Mouse (Mus musculus) CD4-positive naive resting alpha-beta T cell, adult 57 days (primary cell): ENCODE results near the gene Aarsd1. TPM values are rescaled to one million over a fixed set of nuclear protein-coding genes. Genes with fewer than 3 reads are reported as not detected.

Source experiments
- total RNA-seq: library from RNA; stranded (reverse); gene quantifications from one replicate; pipeline ENCODE4 v1.2.4, GENCODE M21; 2023

The Aarsd1 gene
- 21.6 TPM for total RNA-seq

GRCm38 (mm10) chr11:101417101-101417855 is at the start of gene Aarsd1:
Gene Aarsd1 (minus strand): TSS chr11:101417615.

GRCm38 (mm10) chr11:101465869-101466551 is 48.6 kb upstream of the Aarsd1 start, which contains the start of gene Vat1:
Gene Vat1 (minus strand): TSS chr11:101466230.

GRCm38 (mm10) chr11:101464211-101465100 is 47.0 kb upstream of the Aarsd1 start, which contains the start of gene Rnd2:
Gene Rnd2 (plus strand): TSS chr11:101464999.

GRCm38 (mm10) chr11:101448274-101448746 is 30.9 kb upstream of the Aarsd1 start, which contains the start of gene Ifi35:
Gene Ifi35 (plus strand): TSS chr11:101448407.

GRCm38 (mm10) chr11:101442127-101442693 is 24.8 kb upstream of the Aarsd1 start, which contains the start of gene Rpl27:
Gene Rpl27 (plus strand): TSS chr11:101442298.

GRCm38 (mm10) chr11:101424925-101425813 is 7.8 kb upstream of the Aarsd1 start, which contains the start of the genes Rundc1 and Ptges3l:
Gene Rundc1 (plus strand): TSS chr11:101425085.
Gene Ptges3l (minus strand): TSS chr11:101425333.

GRCm38 (mm10) chr11:101424105-101424851 is 6.9 kb upstream of the Aarsd1 start, which contains the start of gene Gm27029:
Gene Gm27029 (minus strand): TSS chr11:101424796.

GRCm38 (mm10) chr11:101367326-101367935 is 50.0 kb downstream of the Aarsd1 start, which contains the start of gene G6pc:
Gene G6pc (plus strand): TSS chr11:101367561.

Other genes with a start within 250 kb of the Aarsd1 start
- 0.38 TPM for gene Cntnap1, start 247.1 kb downstream of the Aarsd1 start, total RNA-seq
- 0.56 TPM for gene Plekhh3, start 246.3 kb downstream of the Aarsd1 start, total RNA-seq
- gene Ccr10, start 242.2 kb downstream of the Aarsd1 start, total RNA-seq: not detected
- 91.5 TPM for gene Ezh1, start 191.2 kb downstream of the Aarsd1 start, total RNA-seq
- gene Ramp2, start 171.6 kb downstream of the Aarsd1 start, total RNA-seq: 0.92 TPM
- gene Vps25, start 163.9 kb downstream of the Aarsd1 start, total RNA-seq: 65.9 TPM
- gene Wnk4, start 157.0 kb downstream of the Aarsd1 start, total RNA-seq: 2.5 TPM
- gene Cntd1, start 138.6 kb downstream of the Aarsd1 start, total RNA-seq: not detected
- 26.4 TPM for gene Coa3, start 138.5 kb downstream of the Aarsd1 start, total RNA-seq
- gene Becn1, start 115.3 kb downstream of the Aarsd1 start, total RNA-seq: 187 TPM
- 128 TPM for gene Psme3, start 101.4 kb downstream of the Aarsd1 start, total RNA-seq
- 22.4 TPM for gene Aoc2, start 92.6 kb downstream of the Aarsd1 start, total RNA-seq
- gene Aoc3, start 87.0 kb downstream of the Aarsd1 start, total RNA-seq: 0.68 TPM
- not detected for gene G6pc, start 50.1 kb downstream of the Aarsd1 start, total RNA-seq
- gene Gm27029, start 7.2 kb upstream of the Aarsd1 start, total RNA-seq: 3.0 TPM
- 22.3 TPM for gene Rundc1, start 7.5 kb upstream of the Aarsd1 start, total RNA-seq
- 5.2 TPM for gene Ptges3l, start 7.7 kb upstream of the Aarsd1 start, total RNA-seq
- 120 TPM for gene Rpl27, start 24.7 kb upstream of the Aarsd1 start, total RNA-seq
- 71.2 TPM for gene Ifi35, start 30.8 kb upstream of the Aarsd1 start, total RNA-seq
- gene Rnd2, start 47.4 kb upstream of the Aarsd1 start, total RNA-seq: 1.2 TPM
- 8.6 TPM for gene Vat1, start 48.6 kb upstream of the Aarsd1 start, total RNA-seq
- gene Brca1, start 134.3 kb upstream of the Aarsd1 start, total RNA-seq: 2.2 TPM
- gene Nbr1, start 134.5 kb upstream of the Aarsd1 start, total RNA-seq: 127 TPM
- 10.5 TPM for gene Tmem106a, start 164.6 kb upstream of the Aarsd1 start, total RNA-seq
- gene Gm11634, start 181.6 kb upstream of the Aarsd1 start, total RNA-seq: not detected
- gene Rdm1, start 209.6 kb upstream of the Aarsd1 start, total RNA-seq: 36.4 TPM
- 5.4 TPM for gene Arl4d, start 247.9 kb upstream of the Aarsd1 start, total RNA-seq